Mouse (Mus musculus) lung, postnatal 0 days (tissue): ENCODE measurements around the gene D16Ertd472e. TPM values are rescaled to one million over a fixed set of nuclear protein-coding genes. Genes with fewer than 3 reads are reported as not detected.
A peak's percentile ranks its signal among the peaks of the same experiment; 100 is the strongest.

Experiments used
- ATAC-seq: fragments of 200-750 bp; cut with Nextera tagmentation; 2 replicates; pipeline ENCODE4 v1.8.0; 2017; ENCODE audit warnings: moderate library complexity
- DNase-seq: peaks from one replicate; pipeline ENCODE4 v3.0.0-alpha.2; 2016; ENCODE audit warnings: low spot score
- H3K27ac ChIP-seq: fragments of 300-500 bp; sonication (generic); 2 replicates; pipeline ENCODE4 v1.5.1; 2014; ENCODE audit warnings: antibody characterized with exemption, mild to moderate bottlenecking, low read length, mixed read lengths
- H3K27me3 ChIP-seq: fragments of 300-500 bp; sonication (generic); replicated peaks from 2 replicates; pipeline ENCODE4 v1.6.1; 2014; ENCODE audit warnings: low read length, mixed read lengths; ENCODE audit not compliant: insufficient read depth
- H3K36me3 ChIP-seq: fragments of 300-500 bp; sonication (generic); 2 replicates; pipeline ENCODE4 v1.6.1; 2014; ENCODE audit warnings: low read length, mixed read lengths; ENCODE audit not compliant: insufficient read depth
- H3K4me1 ChIP-seq: fragments of 300-500 bp; sonication (generic); 2 replicates; pipeline ENCODE4 v1.6.1; 2014; ENCODE audit warnings: antibody characterized with exemption, low read depth, low read length, mixed read lengths; ENCODE audit not compliant: insufficient read depth
- H3K4me2 ChIP-seq: fragments of 300-500 bp; sonication (generic); replicated peaks from 2 replicates; pipeline ENCODE4 v1.6.1; 2014; ENCODE audit warnings: low read depth, mild to moderate bottlenecking, low read length, moderate library complexity, mixed read lengths
- H3K4me3 ChIP-seq: fragments of 300-500 bp; sonication (generic); 2 replicates; pipeline ENCODE4 v1.5.1; 2014; ENCODE audit warnings: low read depth, low read length
- H3K9ac ChIP-seq: fragments of 300-500 bp; sonication (generic); replicated peaks from 2 replicates; pipeline ENCODE4 v1.6.1; 2014; ENCODE audit warnings: low read depth, mild to moderate bottlenecking
- H3K9me3 ChIP-seq: fragments of 300-500 bp; sonication (generic); 2 replicates; pipeline ENCODE4 v1.6.1; 2016; ENCODE audit warnings: low read length, mixed read lengths
- CTCF ChIP-seq: IDR thresholded peaks from 2 replicates; pipeline ENCODE4 v1.5.1; 2016; ENCODE audit warnings: antibody characterized with exemption, mild to moderate bottlenecking
- EP300 ChIP-seq: IDR thresholded peaks from 2 replicates; pipeline ENCODE4 v1.6.1; 2016; ENCODE audit warnings: antibody characterized with exemption, mild to moderate bottlenecking, control low read depth
- WGBS: fragments of 180-500 bp; shearing (Covaris S2); extraction: QIAGEN DNeasy Blood & Tissue Kit; methylation state at CpG from one replicate; pipeline ENCODE4 v1.1.7; 2014; 5-methylcytosine and 5-hydroxymethylcytosine counted together
- polyA plus RNA-seq: library from polyadenylated mRNA; unstranded; fragments of >200 nt; fragmentation: Nextera tagmentation; extraction: Ambion mirVana; gene quantifications from 2 replicates; pipeline ENCODE4 v1.2.1, GENCODE M21; 2015

Gene D16Ertd472e
- polyA plus RNA-seq, 1 experiment from 2014 or later, result 12.3 TPM

- DNase-seq, result no peak
- no peak overlapping the region for H3K4me2 ChIP-seq
- no peak overlapping the region for H3K4me3 ChIP-seq
- no peak overlapping the region for H3K9ac ChIP-seq
- WGBS, result 69% methylated on average over 15 of the region's 15 CpGs
- no peaks in the 10 kb centered on the region for H3K36me3 ChIP-seq
- peaks cover 7% of the 10 kb centered on the region; the same call in 1 of the 2 replicates for H3K4me1 ChIP-seq
- TF ChIP-seq CTCF (no peak), EP300 (no peak)
- H3K9me3 ChIP-seq, result no peaks in the 10 kb centered on the region
- peak; percentile 57 for ATAC-seq
- H3K27me3 ChIP-seq, result no peaks in the 10 kb centered on the region
- no peak overlapping the region; the same call in 1 of the 2 replicates for H3K27ac ChIP-seq
Measured at GRCm38 (mm10) chr16:78563093-78563971, 13.2 kb downstream of the D16Ertd472e start.

- no peak for TF ChIP-seq CTCF
- TF ChIP-seq EP300, result no peak
- Histone ChIP-seq H3K4me3 (no peak overlapping the region), H3K27ac (no peak overlapping the region), H3K27me3 (no peaks in the 10 kb centered on the region), H3K4me1 (peaks cover 7% of the 10 kb centered on the region; the same call in 1 of the 2 replicates), H3K4me2 (no peak overlapping the region), H3K9me3 (no peaks in the 10 kb centered on the region), H3K36me3 (no peaks in the 10 kb centered on the region), H3K9ac (no peak overlapping the region)
- WGBS, result 58% methylated on average over 5 of the region's 5 CpGs
- DNase-seq (no peak), ATAC-seq (no peak)
Measured at GRCm38 (mm10) chr16:78560627-78561026, 15.9 kb downstream of the D16Ertd472e start.

GRCm38 (mm10) chr16:78560063-78560462 is 16.4 kb downstream of the D16Ertd472e start:
- Histone ChIP-seq H3K4me1 (peaks cover 7% of the 10 kb centered on the region; the same call in 1 of the 2 replicates), H3K27me3 (no peaks in the 10 kb centered on the region), H3K9me3 (no peaks in the 10 kb centered on the region), H3K4me2 (no peak overlapping the region), H3K27ac (no peak overlapping the region), H3K9ac (no peak overlapping the region), H3K36me3 (no peaks in the 10 kb centered on the region), H3K4me3 (no peak overlapping the region)
- ATAC-seq (no peak), DNase-seq (no peak)
- no peak for TF ChIP-seq EP300
- no peak for TF ChIP-seq CTCF
- WGBS, result 85% methylated on average over 15 of the region's 15 CpGs

- TF ChIP-seq CTCF (no peak), EP300 (no peak)
- Histone ChIP-seq H3K9me3 (no peaks in the 10 kb centered on the region), H3K36me3 (no peaks in the 10 kb centered on the region), H3K4me2 (no peak overlapping the region), H3K27me3 (no peaks in the 10 kb centered on the region), H3K27ac (no peak overlapping the region), H3K4me3 (no peak overlapping the region), H3K9ac (no peak overlapping the region), H3K4me1 (no peaks in the 10 kb centered on the region)
- 91% methylated on average over 4 of the region's 4 CpGs for WGBS
- DNase-seq (no peak), ATAC-seq (no peak)
Measured at GRCm38 (mm10) chr16:78557573-78557972, 18.9 kb downstream of the D16Ertd472e start.

- Histone ChIP-seq H3K36me3 (no peaks in the 10 kb centered on the region), H3K9ac (no peak overlapping the region), H3K9me3 (no peaks in the 10 kb centered on the region), H3K27me3 (no peaks in the 10 kb centered on the region), H3K4me3 (no peak overlapping the region), H3K27ac (no peak overlapping the region), H3K4me2 (no peak overlapping the region), H3K4me1 (no peaks in the 10 kb centered on the region)
- DNase-seq (no peak), ATAC-seq (no peak)
- TF ChIP-seq EP300 (no peak), CTCF (no peak)
- WGBS, result 90% methylated on average over 10 of the region's 10 CpGs
Measured at GRCm38 (mm10) chr16:78554911-78555648, 21.4 kb downstream of the D16Ertd472e start.

GRCm38 (mm10) chr16:78547367-78547766 is 29.1 kb downstream of the D16Ertd472e start:
- Histone ChIP-seq H3K4me2 (no peak overlapping the region), H3K27me3 (no peaks in the 10 kb centered on the region), H3K9me3 (no peaks in the 10 kb centered on the region), H3K36me3 (peaks cover 9% of the 10 kb centered on the region; the same call in 1 of the 2 replicates), H3K4me1 (no peaks in the 10 kb centered on the region), H3K4me3 (no peak overlapping the region), H3K9ac (no peak overlapping the region), H3K27ac (no peak overlapping the region)
- ATAC-seq, result no peak
- DNase-seq, result no peak
- no peak for TF ChIP-seq EP300
- TF ChIP-seq CTCF, result no peak
- 92% methylated on average over 10 of the region's 10 CpGs for WGBS
